Mouse (Mus musculus) v-Abl transformed pro-B cells (cell line): ENCODE results near the gene Kif18b.

Experiments used
- in situ Hi-C, 2 experiments: fragments of 400-800 bp; cut with MboI; formaldehyde crosslinking; loops; one replicate each; pipeline ENCODE4 v1.15.1; 2025; ENCODE audit not compliant: unreplicated experiment in 2 of 2

Kif18b gene

GRCm38 (mm10) chr11:102884616-102885219 is 40.2 kb downstream of the Kif18b start, which contains the start of gene Fam187a:
TSS of gene Fam187a (plus strand) at chr11:102885169.
- in situ Hi-C loops: no loop called here

- in situ Hi-C loops: no loop called here
Measured at GRCm38 (mm10) chr11:102881314-102882198, 43.4 kb downstream of the Kif18b start.

- in situ Hi-C loops: no loop called here
Measured at GRCm38 (mm10) chr11:102880585-102881313, 44.2 kb downstream of the Kif18b start, which contains the start of the genes Eftud2 and Ccdc103. TSS of gene Eftud2 (minus strand) at chr11:102880985. TSS of gene Ccdc103 (plus strand) at chr11:102881204.

DNA sequence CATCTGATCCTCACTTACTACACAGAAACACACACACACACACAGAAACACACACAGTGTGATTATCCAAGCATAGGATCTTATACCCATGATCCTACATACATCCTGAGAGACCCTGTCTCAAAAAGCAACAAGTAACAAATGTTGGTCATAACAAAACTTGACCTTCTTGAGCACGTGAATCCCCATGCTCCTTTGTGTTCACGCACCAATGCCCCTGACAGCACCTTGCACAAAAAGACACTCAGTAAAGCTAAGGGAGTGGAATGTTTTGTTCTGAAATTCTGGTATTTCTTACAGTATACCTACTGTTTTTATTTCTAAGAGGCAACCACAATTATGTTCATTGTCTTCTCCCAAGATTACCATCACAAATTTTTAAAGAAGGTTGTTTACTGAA is 45.4 kb downstream of the Kif18b start:
- in situ Hi-C loops: no loop called here

DNA sequence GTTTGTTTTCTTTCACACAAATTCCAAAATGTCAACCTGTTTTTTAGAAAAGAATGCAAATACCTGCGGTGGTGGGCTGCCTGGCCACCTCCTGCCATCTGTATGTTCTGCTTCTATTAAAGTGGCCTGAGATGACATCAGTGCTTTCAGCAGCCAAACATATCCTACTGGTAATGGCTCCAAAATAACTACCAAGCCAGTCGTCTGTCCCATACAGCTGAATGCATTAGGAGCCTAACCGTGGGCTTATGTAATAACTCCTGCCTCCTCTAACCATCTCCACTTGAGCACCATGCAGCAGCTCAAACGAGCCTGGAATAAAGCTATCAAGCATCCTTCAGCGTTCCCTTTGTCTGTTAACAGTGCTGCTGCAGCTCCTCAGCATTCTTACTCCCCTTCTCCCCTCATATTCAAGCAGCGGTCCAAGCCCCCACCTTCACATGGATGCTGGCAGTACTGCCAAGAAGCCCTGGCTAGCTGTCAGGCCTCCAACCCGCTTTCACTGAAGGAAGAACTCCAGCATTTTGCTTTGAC is 50.1 kb downstream of the Kif18b start:
- in situ Hi-C loops: no loop called here

GRCm38 (mm10) chr11:102864272-102864671 is 60.7 kb downstream of the Kif18b start:
- in situ Hi-C loops: no loop called here

GRCm38 (mm10) chr11:102859933-102860332 is 65.0 kb downstream of the Kif18b start:
- in situ Hi-C loops: loop anchor here in 1 of 2 experiments (10.0 kb wide), 1 partner anchor 85 kb away; no protein-coding TSS in a partner anchor

- in situ Hi-C loops: loop anchor here in 1 of 2 experiments (10.0 kb wide), 1 partner anchor 84 kb away; no protein-coding TSS in a partner anchor
Measured at GRCm38 (mm10) chr11:102858951-102859350, 66.0 kb downstream of the Kif18b start.

- in situ Hi-C loops: loop anchor here in 1 of 2 experiments (10.0 kb wide), 1 partner anchor 81 kb away; no protein-coding TSS in a partner anchor
Measured at GRCm38 (mm10) chr11:102855941-102856340, 69.0 kb downstream of the Kif18b start.
